Mouse (Mus musculus) lung, adult 2 months (tissue): ENCODE data around the gene Pym1.

Experiments used
- CTCF ChIP-seq: fragments of 200-500 bp; IDR thresholded peaks from 2 replicates; pipeline ENCODE4 v1.5.1; 2011; ENCODE audit warnings: mild to moderate bottlenecking, low read length, control low read depth; ENCODE audit not compliant: insufficient read depth
- POLR2A ChIP-seq: fragments of 200-500 bp; IDR thresholded peaks from 2 replicates; pipeline ENCODE4 v1.6.1; 2011; ENCODE audit warnings: low read depth, mild to moderate bottlenecking, control low read depth, low read length, borderline replicate concordance; ENCODE audit errors: extremely low read depth

- TF ChIP-seq CTCF (no peak), POLR2A (no peak)
Observed at GRCm38 (mm10) chr10:128801981-128802495, 54.3 kb downstream of the Pym1 start.
